Mouse (Mus musculus) CD8-positive naive resting alpha-beta T cell, adult 2 months (primary cell): ENCODE results near the gene Ccdc180.

Source experiments
- DNase-seq, 2 experiments: peaks; one replicate each; pipeline ENCODE4 v3.0.0; 2022; ENCODE audit warnings: low read depth in 2 of 2, low spot score in 2 of 2

Ccdc180 gene

DNA sequence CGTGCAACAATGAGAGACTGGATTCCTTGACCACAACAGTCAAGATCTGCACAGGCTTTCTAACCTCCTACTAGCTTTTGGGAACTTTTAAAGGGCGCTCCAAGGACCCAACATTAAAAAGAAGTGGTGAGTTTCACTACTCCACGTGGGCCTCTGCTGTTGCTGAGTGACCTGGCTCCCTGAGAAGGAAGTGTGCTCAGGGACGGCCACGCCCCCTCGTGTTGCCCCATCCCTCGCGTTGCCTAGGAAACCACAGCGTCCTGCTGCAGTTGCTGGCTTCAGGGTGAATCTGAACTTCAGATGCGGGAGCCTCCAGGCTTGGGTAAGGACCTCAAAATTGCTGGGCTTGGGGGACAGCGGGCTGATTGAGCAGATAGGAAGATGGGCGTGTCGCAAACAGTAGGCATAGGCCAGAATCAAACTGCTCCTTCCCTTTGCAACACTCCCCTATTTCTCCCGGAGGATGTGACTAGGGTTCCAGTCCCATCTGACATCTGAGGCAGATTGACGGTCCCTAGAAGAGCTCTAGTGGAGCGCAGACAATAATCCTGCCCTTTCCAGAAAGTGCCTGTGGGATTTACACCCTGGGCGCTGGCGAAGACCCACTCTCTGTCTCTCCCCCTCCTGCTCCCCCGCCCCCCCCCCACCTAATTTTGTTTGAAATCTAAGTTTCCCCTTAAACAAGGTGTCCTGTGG, at the start of gene Ccdc180:
TSS of gene Ccdc180 (plus strand) at position 238 of the 696 bp plus-strand sequence.
- DNase-seq = peak in 1 of 2 experiments; percentile 4

DNA sequence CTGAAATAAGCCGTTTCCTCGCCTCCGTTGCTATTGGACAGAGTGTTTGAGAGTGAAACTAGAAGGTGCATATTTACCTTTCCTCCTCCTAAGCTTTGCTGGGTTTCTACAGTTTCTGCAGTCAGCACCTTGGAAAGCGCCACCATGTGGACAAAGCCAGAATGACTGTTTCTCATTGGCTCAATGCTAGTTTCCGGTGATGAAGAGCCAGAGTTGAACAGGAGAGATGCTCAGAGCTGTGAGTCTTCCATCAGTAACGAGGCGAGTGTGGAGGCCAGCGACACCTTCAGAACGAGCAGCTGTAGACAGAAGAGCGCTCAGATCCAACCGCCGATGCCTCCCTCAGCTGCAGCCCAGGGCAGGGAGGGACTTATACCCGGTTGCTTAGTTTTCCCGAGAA, 45.7 kb upstream of the Ccdc180 start:
- peak in 1 of 2 experiments; percentile 23 for DNase-seq

DNA sequence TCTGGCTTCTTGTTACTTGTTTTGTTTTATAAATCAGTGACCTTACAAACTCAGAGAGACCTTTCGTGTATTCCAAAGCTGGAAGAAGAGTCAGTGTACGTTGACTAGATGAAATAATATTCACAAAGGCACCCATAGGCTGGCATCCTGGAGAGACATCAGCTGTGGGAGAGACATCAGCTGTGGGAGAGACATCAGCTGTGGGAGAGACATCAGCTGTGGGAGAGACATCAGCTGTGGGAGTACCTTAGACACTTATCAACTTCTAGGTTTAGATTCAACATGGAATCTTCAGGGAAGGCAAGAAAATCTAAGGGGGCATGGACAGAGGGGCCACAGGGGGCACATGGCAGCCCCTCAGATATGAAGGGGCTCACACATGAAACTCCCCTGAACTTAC, 43.8 kb upstream of the Ccdc180 start:
- no peak for DNase-seq

DNA sequence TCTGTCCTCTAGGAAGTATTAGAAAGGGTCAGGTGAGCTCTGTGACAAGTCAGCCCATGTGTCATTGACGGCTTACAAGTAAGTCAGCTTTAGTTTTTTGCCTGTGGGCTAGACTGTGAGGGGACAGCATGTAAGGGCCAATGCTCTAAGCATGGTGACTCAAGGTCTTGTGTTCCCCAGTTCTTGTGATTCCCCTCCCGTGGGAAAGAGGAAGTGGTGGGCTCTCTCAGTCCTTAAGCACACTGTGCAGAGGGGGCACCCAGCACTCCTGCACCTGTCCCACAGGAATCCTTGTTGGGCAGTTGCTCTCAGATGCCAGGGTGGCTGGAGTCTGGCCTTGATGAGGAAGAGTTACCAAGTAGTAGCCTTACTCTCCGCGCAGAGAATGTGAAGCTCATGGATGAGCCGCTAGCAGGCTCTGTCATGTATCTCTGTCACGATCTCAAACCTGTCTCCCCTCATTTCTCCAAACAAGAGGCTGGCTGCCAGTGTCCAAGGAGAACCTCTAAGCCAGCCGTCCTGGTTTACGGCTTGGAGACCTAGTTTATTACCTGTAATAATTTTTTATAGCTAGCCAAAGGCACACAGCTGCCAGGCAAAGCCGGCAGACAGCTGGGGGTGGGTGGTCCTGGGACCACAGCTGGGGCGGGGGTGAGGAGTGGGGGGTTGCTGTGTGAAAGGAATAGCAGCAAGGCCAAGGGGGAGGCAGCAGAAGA, 41.8 kb upstream of the Ccdc180 start, which contains the start of gene Stra6l:
TSS of gene Stra6l (plus strand) at position 556 of the 716 bp plus-strand sequence.
- no peak for DNase-seq

DNA sequence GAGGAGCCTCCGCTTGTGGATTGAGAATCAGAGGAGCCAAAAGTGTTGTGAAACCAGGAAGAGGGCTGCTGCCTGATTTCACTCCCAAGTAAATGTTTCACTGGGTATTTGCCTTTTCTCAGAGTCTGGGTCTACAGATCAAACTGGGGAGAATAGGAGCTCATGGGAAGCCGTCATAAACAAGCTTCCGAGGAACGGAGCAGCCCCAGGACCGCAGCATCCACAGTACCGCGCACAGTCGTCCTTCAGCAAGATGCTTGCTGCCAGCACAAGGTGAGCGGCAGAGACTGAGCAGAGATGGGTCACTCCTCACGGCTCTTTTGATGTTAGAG, 41.3 kb upstream of the Ccdc180 start:
- no peak for DNase-seq

DNA sequence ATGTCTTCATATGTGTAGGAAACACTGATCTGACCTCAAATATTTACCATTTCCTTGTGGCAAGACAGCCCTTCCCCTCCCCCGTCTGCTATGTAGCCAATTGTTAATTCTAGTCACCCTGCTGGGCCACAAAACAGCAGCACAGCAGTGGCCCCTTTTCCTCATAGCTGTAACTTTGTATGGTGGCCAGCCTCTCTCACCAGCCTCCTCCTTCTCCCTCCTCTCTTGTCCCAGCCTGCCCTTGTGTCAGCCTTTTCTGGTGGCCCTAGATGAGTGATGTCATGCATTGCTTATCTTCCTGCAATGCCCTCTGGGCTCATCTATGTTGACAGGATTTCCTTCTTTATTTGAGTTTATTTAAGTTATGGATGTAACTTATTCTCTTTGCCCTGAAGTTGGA, 40.7 kb upstream of the Ccdc180 start:
- no peak for DNase-seq

DNA sequence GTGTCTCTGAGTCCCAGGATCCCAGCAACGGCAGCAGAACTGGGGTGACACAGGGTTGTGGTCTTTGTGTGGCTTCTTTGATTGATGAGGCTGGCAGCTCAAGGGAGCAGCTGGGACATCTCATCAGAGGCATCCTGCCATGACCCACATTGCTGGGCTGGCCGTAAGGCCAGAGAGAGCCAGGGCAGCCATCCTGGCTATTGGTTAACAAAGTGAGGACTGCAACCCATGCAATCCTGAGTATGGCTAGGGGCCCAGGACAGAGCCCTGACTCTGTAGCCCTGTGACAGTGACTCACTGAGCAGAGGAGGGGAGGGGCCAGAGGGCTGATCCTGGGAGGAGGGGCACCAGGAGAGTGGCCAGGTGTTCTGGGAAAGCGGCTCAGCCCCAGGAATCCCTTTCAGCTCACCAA, 38.5 kb upstream of the Ccdc180 start:
- no peak for DNase-seq

DNA sequence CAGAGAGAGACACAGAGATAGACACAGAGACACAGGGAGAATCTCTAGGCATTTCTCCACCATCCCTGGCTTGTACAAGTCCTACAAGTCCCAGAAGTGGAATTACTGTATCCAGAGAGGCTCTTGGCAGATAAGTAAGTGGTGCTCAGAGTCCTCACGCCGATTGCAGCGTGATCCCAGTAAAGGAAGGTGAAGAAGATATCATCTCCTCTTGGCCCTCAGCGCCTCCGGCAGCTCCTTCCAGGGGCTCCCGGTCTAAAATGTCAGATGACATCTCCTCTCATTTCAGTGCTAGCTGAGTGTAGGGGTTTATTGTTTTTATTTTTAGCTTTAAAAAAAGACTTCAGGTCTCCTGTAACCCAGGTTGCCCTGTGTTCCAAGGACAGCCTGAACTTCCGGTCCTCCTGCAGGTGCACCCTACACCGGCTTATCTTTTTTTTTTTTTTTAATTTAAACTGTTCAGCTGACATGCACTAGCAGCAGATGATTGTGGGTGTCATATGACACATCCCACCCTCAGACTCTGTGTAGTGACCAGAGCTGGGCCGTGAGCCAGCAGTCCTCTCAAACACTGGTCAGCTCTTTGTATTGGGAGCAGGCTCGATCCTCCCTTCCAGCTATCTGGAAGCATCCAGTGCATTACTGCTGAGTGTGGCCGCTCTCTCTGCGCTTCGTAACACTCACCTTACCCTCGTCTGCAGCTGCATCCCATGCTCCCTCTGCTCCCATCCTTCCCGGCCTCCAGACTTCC, 36.4 kb upstream of the Ccdc180 start:
- no peak for DNase-seq

DNA sequence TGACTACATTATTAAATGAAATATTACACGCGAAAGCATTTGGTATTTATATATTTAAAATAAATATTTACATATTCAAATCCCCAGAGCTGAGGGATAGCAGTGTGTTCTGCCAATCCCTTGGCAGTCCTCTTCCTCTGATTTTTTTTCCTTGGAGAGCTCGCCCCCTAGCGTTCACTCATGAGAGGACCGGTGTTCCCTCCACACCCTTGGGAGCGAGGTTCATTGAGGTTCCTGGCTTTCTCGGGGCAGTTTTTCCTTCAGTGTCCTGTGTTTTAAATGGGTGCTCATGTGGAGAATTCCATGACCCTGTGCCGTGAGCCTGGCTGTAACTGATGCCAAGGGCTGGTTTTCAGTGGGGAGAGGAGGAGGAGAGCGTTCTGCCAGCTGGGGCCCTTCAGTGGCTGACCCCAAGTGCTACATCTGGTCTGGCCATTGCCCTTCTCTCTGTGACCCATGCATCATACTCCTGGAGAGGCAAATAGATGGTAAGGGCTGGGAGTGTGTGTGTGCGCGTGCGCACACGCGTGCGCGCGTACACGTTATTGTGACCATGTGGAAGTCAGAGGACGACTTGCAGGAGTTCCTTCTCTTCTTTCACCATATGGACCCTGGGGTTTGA, 34.2 kb upstream of the Ccdc180 start:
- peak in 1 of 2 experiments; percentile 7 for DNase-seq

DNA sequence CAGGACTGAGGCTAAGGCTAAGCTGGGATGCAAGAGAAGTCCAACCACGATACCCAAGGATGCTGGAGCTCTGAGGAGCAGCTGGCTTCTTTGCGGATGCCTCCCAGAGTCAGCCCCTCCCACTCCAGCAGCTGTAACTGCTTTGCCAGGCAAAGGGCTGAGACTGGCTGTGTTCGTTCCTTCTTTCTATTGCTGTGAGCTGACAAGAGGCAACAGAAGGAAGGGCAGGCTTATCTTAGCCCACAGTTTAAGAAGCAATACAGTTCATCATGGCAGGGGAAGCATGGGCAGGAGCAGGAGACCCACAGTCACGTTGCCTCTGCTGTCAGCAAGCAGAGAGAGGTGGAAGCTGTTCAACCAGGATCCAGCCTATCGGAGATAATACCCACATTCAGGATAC, 28.9 kb upstream of the Ccdc180 start:
- DNase-seq = no peak

DNA sequence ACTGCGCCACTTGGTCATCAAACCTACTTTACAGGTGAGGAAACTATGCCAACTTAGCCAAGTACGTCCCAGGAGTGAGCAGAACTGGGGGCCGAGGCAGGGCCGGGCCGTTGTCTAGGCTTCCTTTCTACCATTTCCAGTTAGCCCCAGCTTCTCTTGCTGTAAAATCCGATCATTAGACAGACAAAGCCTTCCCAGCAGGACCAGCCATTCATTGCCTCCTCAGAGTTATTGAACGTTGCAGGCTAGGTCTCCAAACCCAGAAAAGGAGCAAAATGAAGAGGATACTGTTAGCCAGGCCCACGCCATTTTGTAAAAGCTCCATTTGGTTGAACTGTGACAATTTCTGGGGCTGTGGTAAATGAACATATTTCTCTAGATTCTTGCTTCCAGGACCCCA, 22.7 kb upstream of the Ccdc180 start:
- DNase-seq = no peak

DNA sequence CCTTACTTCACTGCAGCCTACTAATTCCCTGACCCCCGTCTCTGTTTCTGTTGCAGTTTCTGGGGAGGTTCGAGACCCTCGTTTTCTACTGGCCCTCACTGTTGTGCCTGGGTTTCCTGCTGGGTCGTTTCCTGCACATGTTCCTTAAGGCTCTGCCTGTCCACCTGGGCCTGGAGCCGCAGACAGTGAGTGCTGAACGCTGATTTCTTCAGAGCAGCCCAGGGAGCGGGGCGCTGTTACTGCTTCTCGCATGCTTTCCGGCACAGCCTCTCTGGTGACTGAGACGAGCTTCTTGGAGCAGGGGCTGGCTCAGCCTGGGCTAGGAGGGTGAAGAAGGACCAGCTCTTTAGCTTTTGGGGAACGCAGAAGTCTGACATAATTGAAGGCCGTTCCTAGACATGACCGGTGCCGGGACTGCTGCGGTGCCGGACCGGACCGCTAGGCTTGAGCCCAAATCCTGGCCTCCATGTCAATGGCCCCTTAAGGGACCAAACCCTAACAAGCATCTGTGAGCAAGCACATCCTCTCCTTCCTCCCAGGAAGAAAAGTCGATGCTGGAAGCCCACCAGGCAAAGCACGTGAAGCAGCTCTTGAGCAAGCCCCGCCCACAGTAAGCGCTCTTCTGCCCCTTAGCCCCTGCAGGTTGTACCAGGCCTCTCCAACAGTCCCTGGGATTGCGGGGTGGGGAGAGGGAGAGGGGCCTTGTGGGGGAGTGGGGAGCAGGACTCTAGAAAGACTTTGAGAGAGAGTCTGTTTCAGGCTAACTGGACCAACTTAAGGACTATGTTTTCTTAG, 20.9 kb upstream of the Ccdc180 start:
- no peak for DNase-seq

DNA sequence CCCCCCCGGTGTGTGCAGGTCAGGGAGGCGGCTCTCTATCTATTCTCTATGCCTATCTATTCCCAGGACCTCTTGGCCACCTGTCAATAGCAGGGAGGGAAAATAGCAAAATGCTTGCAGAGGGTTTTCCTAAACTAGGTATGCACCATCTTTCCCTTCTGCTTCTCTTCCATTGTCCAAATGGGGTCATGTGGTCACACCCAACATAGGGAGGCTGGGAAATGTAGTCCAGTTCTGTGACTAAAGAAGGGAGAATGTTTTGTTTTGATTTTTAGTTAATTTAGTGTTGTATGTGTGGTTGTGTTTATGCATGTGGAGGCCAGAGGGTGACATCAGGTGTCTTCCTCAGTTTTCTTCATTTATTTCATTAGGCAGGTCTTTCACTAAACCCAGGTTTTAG, 18.0 kb upstream of the Ccdc180 start:
- DNase-seq = no peak

DNA sequence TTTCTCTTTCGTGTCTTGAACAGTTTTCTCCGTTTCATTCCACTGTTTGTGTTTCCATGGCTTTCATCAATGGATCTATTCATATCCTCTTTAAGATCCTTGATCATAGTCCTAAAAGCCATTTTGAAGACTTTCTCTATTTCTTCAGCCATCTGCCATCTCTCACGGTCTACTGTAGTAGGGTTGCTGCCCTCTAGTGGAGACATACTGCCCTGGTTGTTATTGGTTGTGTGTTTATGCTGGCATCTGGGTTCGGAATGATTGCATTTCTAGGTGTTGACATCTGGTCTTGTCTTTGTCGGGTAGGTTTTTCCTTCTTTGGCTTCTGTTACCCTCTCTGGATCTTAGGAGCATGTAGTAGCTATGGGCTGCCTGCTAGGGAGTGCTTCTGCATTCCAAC, 11.2 kb upstream of the Ccdc180 start:
- DNase-seq = peak in 1 of 2 experiments; percentile 16

DNA sequence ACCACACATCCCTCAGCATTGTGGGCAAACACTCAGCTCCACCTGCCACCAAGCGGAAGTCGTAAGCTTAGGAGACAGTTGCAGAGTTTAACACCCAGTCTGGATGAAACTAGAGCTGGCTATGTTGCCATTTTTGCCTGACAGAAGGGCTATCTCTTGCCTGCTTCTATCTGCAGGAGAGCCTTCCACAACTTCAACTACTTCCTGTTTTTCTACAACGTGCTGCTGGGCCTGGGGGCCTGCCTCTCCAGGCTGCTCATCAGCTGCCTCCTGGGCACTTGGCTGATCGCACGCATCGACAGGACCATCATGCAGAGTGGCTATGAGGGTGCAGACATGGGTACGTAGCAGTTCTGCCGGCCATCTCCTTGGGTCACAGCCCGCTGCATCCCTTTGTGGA, 7.6 kb upstream of the Ccdc180 start:
- DNase-seq = no peak

DNA sequence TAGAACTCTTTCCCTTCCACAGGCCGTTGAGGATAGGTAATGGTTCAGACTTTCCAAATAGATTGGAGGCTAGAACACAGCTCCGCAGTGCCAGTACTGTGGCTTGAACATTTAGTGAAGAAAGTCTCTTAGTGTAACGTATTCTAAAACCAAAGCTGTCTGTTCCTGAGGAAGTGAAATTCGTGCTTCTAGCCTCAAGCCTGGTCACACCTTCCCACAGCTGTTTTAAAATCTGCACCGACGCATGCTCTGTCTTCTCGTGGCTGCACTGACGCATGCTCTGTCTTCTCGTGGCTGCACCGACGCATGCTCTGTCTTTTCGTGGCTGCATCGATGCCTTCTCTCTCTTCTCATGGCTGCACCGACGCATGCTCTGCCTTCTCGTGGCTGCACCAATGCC, 6.9 kb upstream of the Ccdc180 start:
- DNase-seq = no peak

DNA sequence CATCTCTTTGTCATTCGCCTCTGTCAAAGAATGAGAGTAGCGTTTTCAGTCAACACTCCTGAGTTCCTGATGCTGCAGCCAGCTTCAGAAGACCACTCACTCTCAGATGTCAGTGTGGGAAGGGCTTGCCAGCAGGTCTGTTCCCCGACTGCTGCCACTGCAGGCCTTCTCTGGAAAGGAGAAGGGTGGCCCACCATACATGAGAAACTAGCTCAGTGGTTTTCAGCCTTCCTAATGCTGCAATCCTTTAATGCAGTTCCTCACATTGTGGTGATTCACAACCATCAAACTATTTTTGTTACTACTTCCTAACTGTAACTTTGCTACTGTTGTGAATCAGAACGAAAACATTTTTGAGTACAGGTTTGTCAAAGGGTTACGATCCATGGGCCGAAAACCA, 616 bp upstream of the Ccdc180 start:
- DNase-seq = no peak

DNA sequence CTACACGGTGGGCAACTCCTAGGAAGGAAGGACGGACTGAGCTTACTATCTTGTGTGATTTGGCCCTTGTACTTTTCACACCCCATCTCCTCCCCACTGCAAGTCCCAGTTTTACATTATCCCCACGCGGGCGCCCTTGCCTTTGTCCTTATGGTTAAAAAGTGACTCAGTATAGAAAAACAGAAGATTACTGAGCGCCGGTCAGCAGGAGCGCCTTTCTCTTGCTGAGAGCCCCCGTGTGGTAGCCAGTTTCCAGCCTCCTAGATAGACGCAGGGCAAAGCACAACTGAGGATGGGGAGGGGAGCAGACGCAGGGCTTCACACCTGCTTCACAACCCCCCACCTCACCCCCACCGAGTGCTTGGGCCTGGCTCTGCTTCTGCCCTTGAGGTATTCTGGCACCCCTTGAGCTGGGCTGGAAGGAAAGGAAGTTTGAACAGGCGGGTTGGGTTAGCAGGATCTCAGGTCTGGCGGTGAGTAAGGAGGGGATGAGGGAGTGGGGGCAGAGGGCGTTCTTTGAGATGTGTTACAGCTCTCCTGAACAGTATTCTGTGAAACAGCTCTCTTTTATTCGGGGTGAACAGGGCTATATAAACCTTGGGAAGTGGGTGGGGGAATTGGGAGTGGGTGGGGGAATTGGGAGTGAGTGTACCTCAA, 6.5 kb downstream of the Ccdc180 start:
- no peak for DNase-seq

DNA sequence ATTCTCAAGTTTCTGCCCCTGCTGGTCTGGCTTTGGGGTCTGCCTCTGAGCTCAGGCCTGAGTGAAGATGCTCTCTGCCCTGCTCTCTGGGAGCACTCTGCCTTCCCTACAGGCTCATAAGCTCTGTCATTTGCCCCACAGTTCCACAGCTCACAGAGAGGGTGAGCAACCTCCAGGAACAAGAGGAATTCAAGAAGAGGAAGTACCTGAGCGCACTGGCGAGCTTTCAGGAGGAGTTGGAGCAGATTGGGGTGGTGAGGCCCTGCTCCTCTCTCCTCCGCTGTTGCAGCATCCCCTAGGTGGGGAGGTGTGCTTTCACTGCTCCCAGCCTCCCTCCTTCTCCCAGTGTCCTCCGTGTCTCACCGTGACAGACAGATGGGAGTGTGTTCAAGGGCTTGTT, 8.3 kb downstream of the Ccdc180 start:
- no peak for DNase-seq

DNA sequence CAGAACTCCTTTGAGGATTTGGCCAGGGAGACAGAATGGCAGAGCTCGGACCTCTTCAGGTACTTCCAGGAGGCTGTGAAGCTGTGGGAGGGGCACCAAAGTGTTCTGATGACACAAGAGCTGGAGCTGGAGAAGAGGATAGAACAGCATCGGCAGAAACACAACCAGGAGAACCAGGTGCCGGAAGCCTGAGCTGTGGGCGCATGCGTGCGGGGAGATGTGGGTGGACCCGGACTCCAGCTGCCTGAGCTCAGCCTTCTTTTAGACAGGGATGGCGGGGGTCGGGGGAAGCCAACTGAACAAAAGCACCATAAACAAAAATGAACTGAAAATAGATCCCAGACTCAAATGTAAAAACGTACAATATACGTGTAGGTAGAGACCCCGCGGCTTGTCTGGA, 19.2 kb downstream of the Ccdc180 start:
- DNase-seq = no peak
